21 mouse cellular contexts compared by ENCODE assay signal in the genomic region with DNA sequence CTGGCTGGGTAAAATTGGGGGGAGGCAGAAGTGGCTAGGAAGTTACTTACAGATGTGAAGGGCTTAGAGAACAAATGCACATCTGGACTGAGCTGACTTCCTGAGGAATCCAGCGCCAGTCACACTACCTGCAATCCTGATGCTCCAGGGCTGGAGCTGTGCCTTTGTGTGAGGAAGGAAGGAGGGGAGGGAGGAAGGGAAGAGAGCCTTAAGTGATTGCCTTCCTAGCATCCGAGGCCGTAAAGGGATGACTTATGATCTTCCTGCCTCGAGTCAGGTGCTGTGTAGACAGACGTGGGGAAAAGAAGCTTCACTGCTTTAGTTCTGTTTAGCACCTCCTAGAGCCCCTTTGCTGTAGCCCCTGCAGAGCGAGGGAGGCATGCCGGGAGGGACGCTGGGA.
"Had no signal": no experiment of that assay in that cellular context is flagged by ENCODE, and none has a peak within 500 bp of the region (broad histone marks: within the 10 kb centered on the region; RNA-seq: fewer than 3 reads in every experiment).

No protein-coding gene starts in this region.

- H3K36me3 ChIP-seq: liver, embryonic 12.5 days; lung, embryonic 15.5 days; midbrain, embryonic 10.5 days; midbrain, embryonic 13.5 days; midbrain, embryonic 15.5 days; neural tube, embryonic 12.5 days had no signal

- H3K4me2 ChIP-seq: liver, embryonic 12.5 days; lung, embryonic 15.5 days; midbrain, embryonic 13.5 days; midbrain, embryonic 15.5 days; neural tube, embryonic 12.5 days had no signal

- H3K27ac ChIP-seq: liver, embryonic 12.5 days; liver, embryonic 14.5 days; lung, embryonic 15.5 days; macrophage; midbrain, embryonic 10.5 days; midbrain, embryonic 13.5 days; midbrain, embryonic 15.5 days; neural tube, embryonic 12.5 days had no signal

- H3K4me1 ChIP-seq: liver, embryonic 12.5 days; midbrain, embryonic 13.5 days had no signal

- H3K27me3 ChIP-seq: liver, embryonic 12.5 days; lung, embryonic 15.5 days; midbrain, embryonic 13.5 days; midbrain, embryonic 15.5 days; neural tube, embryonic 12.5 days had no signal

- H3K9me3 ChIP-seq: liver, embryonic 12.5 days; lung, embryonic 15.5 days; midbrain, embryonic 10.5 days; midbrain, embryonic 13.5 days; midbrain, embryonic 15.5 days; neural tube, embryonic 12.5 days had no signal

- H3K9ac ChIP-seq: liver, embryonic 12.5 days; liver, embryonic 14.5 days; lung, embryonic 15.5 days; midbrain, embryonic 13.5 days; midbrain, embryonic 15.5 days; neural tube, embryonic 12.5 days had no signal

- DNase-seq: lung, adult 18-20 months; lung, postnatal 14 days; lung, postnatal 36 days; retina, postnatal 1 day; right cerebral cortex, adult 18-20 months; right cerebral cortex, postnatal 25 days; right cerebral cortex, postnatal 4 days; spleen, adult 18-20 months; thymus, adult 18-20 months; thymus, postnatal 14 days; thymus, postnatal 4 days had no signal

- H3K4me3 ChIP-seq: liver, embryonic 12.5 days; lung, embryonic 15.5 days; midbrain, embryonic 10.5 days; midbrain, embryonic 13.5 days; midbrain, embryonic 15.5 days; myocyte; neural tube, embryonic 12.5 days had no signal

- ATAC-seq: liver, embryonic 12.5 days; lung, postnatal 0 days; midbrain, embryonic 13.5 days; midbrain, embryonic 15.5 days had no signal
